Mouse (Mus musculus) spleen, postnatal 10 days (tissue): ENCODE results near the gene Tbc1d17.

Experiments
- DNase-seq, 2 experiments: peaks; one replicate each; pipeline ENCODE4 v3.0.0; 2021 to 2022; ENCODE audit warnings: low spot score in 2 of 2

Gene Tbc1d17

GRCm38 (mm10) chr7:44790066-44790465 lies 58.8 kb downstream of the Tbc1d17 start:
- peak in 1 of 2 experiments; percentile 9 for DNase-seq

- DNase-seq, result peak in 1 of 2 experiments; percentile 6
These were observed 59.3 kb downstream of the Tbc1d17 start for GRCm38 (mm10) chr7:44789531-44789930.
